ENCODE assay signal across 10 mouse cellular contexts in the genomic region with DNA sequence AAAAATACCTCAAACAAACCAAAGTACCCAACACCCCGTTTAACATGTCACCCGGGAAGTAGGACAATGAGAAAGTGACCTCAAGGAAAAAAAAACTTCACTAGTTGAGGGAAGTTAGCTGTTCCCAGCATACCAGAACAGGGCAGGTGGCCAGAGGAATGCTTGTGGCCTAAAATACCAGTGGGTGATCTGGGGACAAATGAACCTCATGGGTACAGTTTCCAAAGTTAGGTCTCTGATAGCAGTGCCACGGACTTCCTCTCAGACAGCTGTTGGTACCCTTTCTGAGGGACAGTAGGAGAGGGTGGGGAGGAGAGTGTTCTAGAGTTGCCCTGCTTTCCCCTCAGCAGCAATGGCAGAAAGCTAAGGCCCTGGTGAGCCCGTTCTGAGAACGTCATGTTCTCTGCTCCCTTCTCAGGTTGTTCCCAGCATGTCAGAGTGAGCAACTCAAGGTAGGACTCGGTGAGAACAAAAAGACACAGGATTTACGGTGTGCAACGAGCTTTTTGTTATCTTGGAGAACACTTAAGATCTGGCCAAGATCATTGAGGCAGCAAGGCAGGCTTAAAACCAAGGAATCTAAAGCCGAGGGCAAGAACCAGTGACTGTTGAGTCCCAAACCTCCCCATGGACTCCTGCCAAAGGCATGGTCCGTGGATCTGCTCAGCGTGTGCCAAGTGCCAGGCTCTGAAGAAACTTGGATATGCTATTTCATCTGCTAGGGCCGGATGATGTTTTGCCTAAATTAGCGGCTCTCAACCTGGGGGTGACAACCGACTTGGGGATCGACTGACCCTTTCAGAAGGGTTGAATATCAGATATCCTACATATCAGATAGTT.
DNase-seq lines count a peak whose midpoint lies in the region; ATAC-seq lines count a peak whose summit lies in the region.
"Had no signal": no experiment of that assay in that cellular context is flagged by ENCODE, and none has a peak within 500 bp of the region (broad histone marks: within the 10 kb centered on the region; RNA-seq: fewer than 3 reads in every experiment).

No protein-coding gene starts in this region.

- H3K4me1 ChIP-seq in forebrain, embryonic 10.5 days: peaks cover 74% of the 10 kb centered on the region
- H3K4me1 ChIP-seq in forebrain, embryonic 11.5 days (replicated peaks; ENCODE audit: control insufficient read depth, insufficient read depth, low read length): peaks cover 26% of the 10 kb centered on the region
- peaks cover 49% of the 10 kb centered on the region for H3K4me1 ChIP-seq in heart, embryonic 15.5 days (replicated peaks)

- no peaks in the 10 kb centered on the region for H3K9me3 ChIP-seq in forebrain, embryonic 10.5 days
- H3K9me3 ChIP-seq in forebrain, embryonic 11.5 days (ENCODE audit: control insufficient read depth, low read length): no peaks in the 10 kb centered on the region
- no peaks in the 10 kb centered on the region for H3K9me3 ChIP-seq in heart, embryonic 15.5 days (replicated peaks)
- H3K9me3 ChIP-seq: forebrain, embryonic 13.5 days had no signal

- no peak overlapping the region for H3K4me2 ChIP-seq in forebrain, embryonic 11.5 days (ENCODE audit: low read depth, low read length, severe bottlenecking)
- H3K4me2 ChIP-seq in heart, embryonic 15.5 days: no peak overlapping the region
- H3K4me2 ChIP-seq: forebrain, embryonic 13.5 days had no signal

- H3K9ac ChIP-seq in forebrain, embryonic 11.5 days (ENCODE audit: low read length): no peak overlapping the region
- no peak overlapping the region for H3K9ac ChIP-seq in heart, embryonic 15.5 days
- H3K9ac ChIP-seq: forebrain, embryonic 13.5 days had no signal

- no peak overlapping the region for H3K4me3 ChIP-seq in forebrain, embryonic 10.5 days
- no peak overlapping the region for H3K4me3 ChIP-seq in forebrain, embryonic 11.5 days (ENCODE audit: low read depth, low read length)
- H3K4me3 ChIP-seq in heart, embryonic 15.5 days: no peak overlapping the region
- H3K4me3 ChIP-seq: forebrain, embryonic 13.5 days had no signal

- no peak for ATAC-seq in forebrain, embryonic 11.5 days (replicated peaks; ENCODE audit: low FRiP score)
- no peak; the same call in 1 of the 2 replicates for ATAC-seq in heart, embryonic 15.5 days (replicated peaks; ENCODE audit: insufficient number of reproducible peaks, insufficient read depth, low FRiP score, low read depth)
- ATAC-seq: forebrain, embryonic 13.5 days; midbrain, embryonic 16.5 days had no signal

- H3K36me3 ChIP-seq in forebrain, embryonic 10.5 days (replicated peaks): no peaks in the 10 kb centered on the region
- no peaks in the 10 kb centered on the region for H3K36me3 ChIP-seq in forebrain, embryonic 11.5 days (ENCODE audit: control insufficient read depth, insufficient read depth, low read length)
- H3K36me3 ChIP-seq in heart, embryonic 15.5 days: no peaks in the 10 kb centered on the region

- 93% methylated on average over 15 of the region's 15 CpGs for whole genome bisulfite sequencing in forebrain, embryonic 10.5 days
- 91% methylated on average over 15 of the region's 15 CpGs for WGBS in forebrain, embryonic 11.5 days
- 58% methylated on average over 15 of the region's 15 CpGs for WGBS in heart, embryonic 15.5 days

- no peak for DNase-seq in forebrain, embryonic 10.5 days (ENCODE audit: extremely low spot score, low spot score)
- no peak for DNase-seq in forebrain, embryonic 11.5 days (ENCODE audit: low spot score)
- peak; percentile 8 for DNase-seq in R1 (ENCODE audit: low read depth, low spot score)
- peak; percentile 65 to 77 for DNase-seq in kidney, postnatal 36 days
- no peak for DNase-seq in thymus, postnatal 0 days (ENCODE audit: low spot score)
- DNase-seq in retina, postnatal 1 day: no peak
- DNase-seq in left cerebral cortex, adult 18-20 months (ENCODE audit: low spot score in 2 of 2): no peak

- H3K27ac ChIP-seq in forebrain, embryonic 10.5 days: 0 out of 2 replicates have a peak overlapping the region, but pooled peaks have one; percentile 44
- no peak overlapping the region for H3K27ac ChIP-seq in forebrain, embryonic 11.5 days (ENCODE audit: low read depth, low read length)
- H3K27ac ChIP-seq in heart, embryonic 15.5 days: peak overlapping the region; percentile 63
- H3K27ac ChIP-seq: forebrain, embryonic 13.5 days had no signal

- H3K27me3 ChIP-seq in forebrain, embryonic 10.5 days (ENCODE audit: poor library complexity, severe bottlenecking): no peaks in the 10 kb centered on the region
- H3K27me3 ChIP-seq in forebrain, embryonic 11.5 days (ENCODE audit: control insufficient read depth, insufficient read depth, low read length): no peaks in the 10 kb centered on the region
- no peaks in the 10 kb centered on the region for H3K27me3 ChIP-seq in heart, embryonic 15.5 days
- H3K27me3 ChIP-seq: forebrain, embryonic 13.5 days had no signal

Comparison
In these comparisons a context has a peak if more than half of its experiments do, and no peak if none do; other contexts are left out.
1. DNase-seq: peak in R1 (single experiment) and kidney, postnatal 36 days (2 of 2); none in forebrain, embryonic 10.5 days (single experiment), forebrain, embryonic 11.5 days (single experiment), thymus, postnatal 0 days (single experiment), retina, postnatal 1 day (single experiment) and left cerebral cortex, adult 18-20 months (0 of 2).